Mouse (Mus musculus): ENCODE measurements around the gene Prg3.

The Prg3 gene

GRCm38 (mm10) chr2:84996376-84996775 lies 8.4 kb downstream of the Prg3 start:
- DNase-seq (ENCODE audit: low spot score), result no peak

- DNase-seq (ENCODE audit: low spot score), result no peak
Measured at GRCm38 (mm10) chr2:84999486-85000181, 11.6 kb downstream of the Prg3 start.

GRCm38 (mm10) chr2:85001497-85001896 lies 13.5 kb downstream of the Prg3 start:
- no peak for DNase-seq (ENCODE audit: low spot score)

DNA sequence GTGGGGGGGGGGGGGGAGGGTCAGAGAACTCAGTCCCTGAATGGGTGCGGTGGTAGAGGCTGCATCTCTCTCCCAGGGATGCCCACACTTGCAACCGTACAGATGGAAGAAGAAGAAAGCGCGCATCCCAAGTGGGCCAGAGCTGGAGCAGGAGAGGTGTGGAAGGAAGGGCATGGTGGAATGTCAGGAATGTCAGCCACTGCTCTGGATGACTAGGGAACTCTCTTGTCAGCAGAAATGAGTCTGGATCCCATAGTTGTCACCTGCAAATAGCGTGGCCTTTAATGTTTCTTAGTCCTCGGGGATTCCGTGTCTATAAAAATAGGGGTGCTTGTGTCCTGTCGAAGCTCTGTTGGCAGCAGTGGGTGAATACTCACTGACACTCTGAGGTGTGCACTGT lies 14.6 kb downstream of the Prg3 start:
- no peak for DNase-seq (ENCODE audit: low spot score)

DNA sequence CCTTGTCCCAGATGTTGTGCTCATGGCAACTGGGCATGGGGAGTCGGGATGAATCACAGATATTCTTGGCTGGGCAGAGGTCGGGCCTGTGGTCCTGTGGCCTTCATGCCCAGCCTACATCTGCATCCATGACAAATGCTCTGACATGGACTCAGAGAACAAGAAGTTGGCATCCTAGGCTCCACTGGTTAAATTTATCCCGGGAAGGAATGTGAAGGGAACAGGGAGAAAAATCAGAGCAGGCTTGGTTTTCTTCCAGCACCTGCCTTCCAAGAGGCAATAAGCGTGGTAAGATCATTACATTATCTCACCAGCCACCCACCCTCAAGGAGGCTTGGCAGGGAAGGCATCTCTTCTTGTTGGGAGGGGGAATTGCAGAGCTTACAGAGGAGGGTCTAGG lies 16.3 kb downstream of the Prg3 start:
- DNase-seq (ENCODE audit: low spot score), result no peak

DNA sequence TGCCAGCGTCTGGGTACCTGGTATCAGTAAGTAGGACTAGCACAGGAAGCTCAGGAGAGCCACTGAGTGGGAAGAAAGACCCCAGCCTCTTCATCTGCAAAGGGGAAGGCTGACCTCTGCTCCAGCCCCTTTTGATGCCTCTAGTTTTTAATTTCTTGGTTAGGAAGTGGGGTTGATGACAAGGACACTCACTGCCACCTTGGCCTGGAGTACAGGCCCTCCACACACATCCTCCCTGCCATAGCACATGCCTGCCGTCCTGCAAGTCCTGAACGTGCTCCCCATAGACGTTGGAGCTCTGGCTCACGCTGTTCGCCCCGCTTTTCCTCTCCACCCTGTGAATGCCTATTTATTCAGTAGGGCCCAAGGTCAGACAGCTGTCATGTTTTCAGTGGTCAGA lies 18.6 kb downstream of the Prg3 start:
- no peak for DNase-seq (ENCODE audit: low spot score)

- DNase-seq (ENCODE audit: low spot score), result no peak
Measured at GRCm38 (mm10) chr2:85007729-85008128, 19.7 kb downstream of the Prg3 start.

GRCm38 (mm10) chr2:85009212-85009611 lies 21.2 kb downstream of the Prg3 start:
- no peak for DNase-seq (ENCODE audit: low spot score)

- DNase-seq (ENCODE audit: low spot score), result no peak
Measured at GRCm38 (mm10) chr2:85011906-85012604, 24.0 kb downstream of the Prg3 start.

DNA sequence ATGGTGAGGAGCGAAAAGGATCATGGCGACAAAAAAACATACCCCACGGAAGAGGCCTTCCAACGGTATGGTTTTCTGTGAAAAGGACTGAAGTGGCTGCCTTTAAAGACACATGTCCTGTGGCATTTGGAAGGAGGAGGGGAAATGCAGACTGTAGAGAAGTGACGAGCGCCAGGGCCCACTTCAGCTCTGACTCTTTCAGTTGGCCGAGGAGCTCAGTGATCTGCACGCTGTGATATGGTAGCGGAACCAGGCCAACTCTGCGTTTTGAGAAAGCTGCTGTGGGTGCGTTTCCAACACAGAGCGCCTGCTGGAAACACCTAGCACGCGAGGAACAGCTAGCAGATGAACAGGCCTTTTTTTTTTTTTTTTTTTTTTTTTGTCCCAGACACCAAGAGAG lies 24.7 kb downstream of the Prg3 start:
- no peak for DNase-seq (ENCODE audit: low spot score)

DNA sequence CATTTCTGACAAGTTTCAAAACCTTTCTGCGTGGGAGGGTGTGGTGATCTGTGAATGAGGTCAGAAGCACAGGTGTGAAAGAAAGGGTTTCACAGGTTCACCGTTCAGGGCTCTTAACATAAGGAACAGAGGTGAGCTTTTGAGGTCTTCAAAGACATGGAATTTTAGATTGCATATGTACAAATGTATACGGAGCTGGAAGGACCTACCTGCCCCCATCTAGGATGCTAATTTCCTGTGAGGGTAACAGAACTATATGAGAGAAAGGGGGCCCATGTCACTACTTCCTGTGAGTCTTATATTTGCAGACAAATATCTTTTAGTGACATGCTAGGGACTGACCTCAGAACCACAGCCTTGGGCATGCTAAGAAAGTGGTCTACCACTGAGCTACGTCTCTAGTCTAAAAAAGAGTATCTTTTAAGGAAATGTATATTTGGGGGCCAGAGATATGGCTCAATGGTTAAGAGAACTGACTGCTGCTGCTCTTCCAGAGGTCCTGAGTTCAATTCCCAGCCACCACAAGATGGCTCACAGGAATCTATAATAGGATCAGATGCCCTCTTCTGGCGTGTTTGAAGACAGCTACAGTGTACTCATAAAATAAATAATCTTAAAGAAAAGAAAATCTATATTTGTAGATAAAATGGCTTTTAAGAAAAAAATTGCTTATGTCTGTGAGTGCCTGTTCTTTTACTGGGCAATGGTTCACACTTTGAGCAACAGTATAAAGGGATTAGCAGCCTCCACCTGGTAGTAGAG lies 26.0 kb downstream of the Prg3 start:
- no peak for DNase-seq (ENCODE audit: low spot score)

DNA sequence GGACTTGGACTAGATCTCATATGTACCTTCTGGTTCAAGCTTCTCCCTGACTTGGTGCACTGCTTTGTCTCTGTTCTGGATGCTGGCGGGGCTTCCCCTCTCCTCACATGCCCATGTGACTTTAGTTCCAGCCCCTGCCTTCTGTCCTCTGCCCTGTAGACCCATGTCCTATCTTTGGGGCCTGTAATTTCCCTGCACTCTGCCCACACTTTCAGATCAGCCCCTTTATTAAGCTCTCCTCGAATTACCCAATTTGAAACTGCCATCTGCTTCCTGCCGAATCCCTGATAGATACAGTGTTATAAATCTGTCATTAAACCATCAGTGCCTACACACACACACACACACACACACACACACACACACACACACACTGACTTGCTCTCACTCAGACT lies 26.6 kb downstream of the Prg3 start:
- no peak for DNase-seq (ENCODE audit: low spot score)

DNA sequence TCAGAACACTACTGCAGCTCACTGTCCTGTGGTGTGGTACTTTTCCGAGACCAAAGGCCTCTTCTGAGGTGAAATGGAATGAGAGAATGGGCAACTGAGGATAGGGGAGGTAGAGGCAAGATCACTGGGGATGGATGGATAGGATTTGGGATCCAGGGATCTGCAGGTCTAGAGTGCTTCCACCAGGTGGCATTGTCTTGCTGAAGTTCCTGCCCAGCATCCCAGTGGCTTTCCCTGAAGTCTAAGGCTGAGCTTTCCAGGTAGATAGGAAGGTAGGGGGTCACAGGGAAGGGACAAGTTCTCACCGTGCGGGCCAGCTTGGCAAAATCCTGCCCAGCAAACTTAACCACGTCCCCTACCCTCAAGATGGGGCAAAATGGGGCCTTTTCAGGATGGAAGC lies 34.0 kb downstream of the Prg3 start:
- no peak for DNase-seq (ENCODE audit: low spot score)

DNA sequence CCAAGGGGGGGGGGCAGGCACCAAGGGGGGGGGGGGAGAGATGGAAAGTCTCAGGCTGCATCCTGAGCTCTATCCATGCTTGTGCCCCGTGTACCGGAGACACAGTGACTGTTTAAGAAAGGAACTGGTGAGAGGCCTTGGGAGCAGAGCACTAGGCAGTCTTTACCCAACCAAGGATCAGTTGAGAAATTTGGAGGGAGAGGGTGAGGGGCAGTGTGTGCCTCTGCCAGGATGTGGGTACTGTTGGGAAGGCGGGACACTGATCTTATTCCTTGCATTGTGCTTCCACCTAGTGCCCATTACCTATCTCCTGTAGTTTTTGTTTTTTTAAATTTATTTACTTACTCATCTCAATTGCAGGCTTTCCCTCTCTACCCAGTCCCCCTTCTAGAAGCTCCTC lies 38.2 kb downstream of the Prg3 start:
- no peak for DNase-seq (ENCODE audit: low spot score)

- DNase-seq (ENCODE audit: low spot score), result no peak
Measured at GRCm38 (mm10) chr2:85027281-85027680, 39.3 kb downstream of the Prg3 start.

GRCm38 (mm10) chr2:85029897-85030296 lies 41.9 kb downstream of the Prg3 start:
- DNase-seq (ENCODE audit: low spot score), result no peak

DNA sequence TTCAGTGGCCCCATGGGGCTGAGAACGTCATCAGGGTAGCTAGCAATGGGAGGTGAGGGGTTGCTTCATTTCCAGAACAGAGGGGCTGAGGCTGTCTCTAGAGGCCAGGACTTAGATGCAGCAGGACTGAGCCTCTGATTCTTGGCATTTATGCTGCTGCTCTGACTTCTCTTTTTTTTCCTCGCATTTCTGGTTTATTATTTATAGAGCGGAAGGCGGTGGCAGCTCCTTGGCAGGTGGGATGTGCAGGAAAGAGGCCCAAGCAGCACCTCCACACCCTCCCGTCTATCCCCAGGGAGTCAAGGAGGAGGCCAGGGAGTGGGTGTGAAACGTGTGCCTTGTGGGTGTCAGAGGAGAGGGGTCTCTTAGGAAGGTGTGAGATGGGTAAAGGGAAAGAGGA lies 43.0 kb downstream of the Prg3 start:
- no peak for DNase-seq (ENCODE audit: low spot score)

DNA sequence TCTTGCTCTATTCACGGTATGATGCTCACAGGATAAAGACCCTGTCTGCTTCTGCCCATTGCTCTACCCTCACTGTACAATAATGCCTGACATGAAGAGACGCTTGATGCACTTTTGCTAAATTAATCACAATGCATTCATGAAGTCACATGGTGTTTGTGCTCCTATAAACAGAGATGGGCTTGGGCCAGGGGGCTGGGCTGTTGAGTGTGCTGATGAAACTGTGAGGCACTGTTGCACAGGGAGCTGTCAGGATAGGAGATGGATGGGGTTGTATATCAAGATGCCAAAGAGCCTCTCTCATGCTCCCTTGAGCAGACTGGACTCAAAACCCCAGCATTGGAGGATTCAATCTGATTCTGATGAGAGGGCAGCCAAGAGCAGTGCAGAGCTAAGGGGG lies 45.1 kb downstream of the Prg3 start:
- DNase-seq (ENCODE audit: low spot score), result no peak

DNA sequence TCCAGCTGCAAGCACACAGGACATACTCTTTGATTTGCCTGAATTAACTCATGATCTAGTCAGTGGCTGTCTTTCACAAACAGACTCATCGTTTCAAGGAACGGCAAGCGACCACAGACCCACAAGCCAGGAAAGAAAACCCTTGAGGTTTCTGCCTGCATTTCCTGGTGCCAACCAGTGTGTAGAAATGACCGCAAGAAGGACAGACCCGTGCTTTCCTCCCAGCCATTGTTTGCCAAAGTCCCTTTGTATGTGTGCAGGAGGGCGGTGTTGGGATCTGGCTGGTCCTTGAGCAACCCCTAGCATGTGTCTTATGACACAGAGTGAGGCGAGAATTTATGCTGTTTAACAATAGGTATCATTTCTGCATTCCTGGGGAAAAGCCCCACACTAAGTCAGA lies 46.2 kb downstream of the Prg3 start:
- DNase-seq (ENCODE audit: low spot score), result no peak

DNA sequence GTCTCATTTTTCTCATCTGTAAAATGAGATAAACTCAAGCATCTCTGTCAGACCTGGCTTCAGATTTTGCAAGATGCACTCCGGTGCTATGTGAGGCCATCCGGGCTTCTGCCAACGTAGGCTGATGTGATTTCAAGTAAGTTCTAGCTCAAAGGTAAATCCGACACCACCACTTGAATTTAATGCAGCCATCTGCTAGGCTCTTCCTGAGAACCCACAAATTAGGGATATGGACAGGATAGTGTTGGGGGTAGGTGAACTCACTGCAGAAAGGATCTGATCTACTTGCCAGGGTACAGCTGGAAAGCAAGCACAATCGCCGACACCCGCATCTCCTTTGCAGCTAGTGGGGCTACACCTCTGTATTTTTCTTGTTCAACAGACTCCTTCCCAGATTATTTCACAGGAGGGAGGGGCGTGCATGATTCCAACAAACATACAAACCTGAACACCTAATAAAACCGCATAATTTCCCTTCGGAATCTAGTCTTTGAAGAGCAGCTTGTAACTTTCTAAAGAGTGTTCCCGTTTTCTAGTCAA lies 48.6 kb downstream of the Prg3 start:
- no peak for DNase-seq (ENCODE audit: low spot score)

DNA sequence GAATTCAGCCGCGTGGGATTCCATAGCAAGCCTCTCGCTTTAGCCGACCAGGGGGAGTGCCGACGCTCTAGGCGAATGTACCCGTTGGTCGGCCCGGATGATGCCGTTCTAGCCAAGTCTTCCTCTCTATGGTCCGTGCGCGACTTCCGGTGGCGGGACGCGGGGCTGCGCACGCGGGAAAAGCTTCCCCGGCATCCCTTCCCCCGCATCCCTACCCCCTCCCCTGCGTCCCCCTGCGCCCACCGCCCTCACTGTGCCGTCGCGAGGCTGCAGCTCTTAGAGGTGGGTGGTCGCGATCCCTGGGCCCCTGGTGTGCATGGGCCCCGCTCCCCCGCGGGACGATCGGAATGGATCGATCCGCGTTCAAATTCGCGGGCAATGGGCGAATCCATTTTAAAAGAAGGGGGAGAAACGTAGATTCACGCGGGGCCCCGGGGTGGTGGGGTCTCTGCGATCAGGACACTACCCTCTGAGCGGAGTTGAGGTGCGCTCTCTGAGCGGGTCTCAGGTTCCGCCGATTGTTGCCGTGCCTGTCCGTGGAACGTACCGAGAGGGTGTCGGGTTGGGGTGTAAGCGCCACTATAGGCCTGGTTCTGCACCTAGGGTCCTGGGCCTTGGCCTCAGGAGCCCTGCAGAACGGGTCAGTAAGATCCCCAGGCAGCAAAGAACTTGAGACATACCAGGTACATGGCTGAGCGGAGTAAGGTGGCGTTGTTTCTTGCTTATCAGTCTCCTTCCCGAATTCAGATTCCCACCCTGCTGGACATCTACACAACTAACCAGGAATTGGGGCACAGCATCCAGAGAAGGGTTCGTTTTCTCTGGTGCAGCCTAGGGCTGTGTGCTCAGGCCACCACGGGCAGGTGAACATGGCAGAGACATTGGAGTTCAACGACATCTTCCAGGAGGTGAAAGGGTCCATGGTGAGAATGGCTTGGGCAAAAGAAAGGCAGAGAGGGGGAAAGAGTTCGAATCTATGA lies 49.3 kb downstream of the Prg3 start, which contains the start of the genes Ssrp1 and P2rx3:
Gene Ssrp1, plus strand, starts transcription at position 188 of the 980 bp plus-strand sequence.
Gene P2rx3, minus strand, starts transcription at position 416 of the 980 bp plus-strand sequence.
- peak; percentile 79 for DNase-seq (ENCODE audit: low spot score)

DNA sequence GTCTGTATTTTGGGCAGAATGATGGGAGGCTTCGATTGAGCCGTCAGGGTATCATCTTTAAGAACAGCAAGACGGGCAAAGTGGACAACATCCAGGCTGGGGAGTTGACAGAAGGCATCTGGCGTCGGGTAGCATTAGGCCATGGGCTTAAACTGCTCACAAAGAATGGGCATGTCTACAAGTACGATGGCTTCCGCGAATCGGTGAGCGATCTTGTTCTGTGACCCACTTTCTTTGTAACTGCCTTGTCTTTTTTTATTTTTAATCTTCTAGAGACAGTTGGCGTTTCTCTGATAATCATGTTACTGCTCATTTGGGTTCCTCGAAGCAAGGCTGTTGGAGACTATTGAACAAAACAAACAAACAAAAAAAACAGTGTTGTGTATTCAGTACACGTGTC lies 50.3 kb downstream of the Prg3 start:
- no peak for DNase-seq (ENCODE audit: low spot score)

Data from ovary, postnatal 10 days (tissue).